Comparison of ENCODE assay signal across 7 mouse cellular contexts in genomic region chr13:21733466-21733865, GRCm38 (mm10). TPM values are rescaled to one million over a fixed set of nuclear protein-coding genes. Genes with fewer than 3 reads are reported as not detected.
DNase-seq lines count a peak whose midpoint lies in the region; ATAC-seq and TF ChIP-seq lines count a peak whose summit lies in the region.

No protein-coding gene starts in this region.

- no peak overlapping the region for H3K4me2 ChIP-seq in hindbrain, embryonic 14.5 days (replicated peaks)
- peak overlapping the region; percentile 67 for H3K4me2 ChIP-seq in midbrain, postnatal 0 days (ENCODE audit: low read depth, low read length, poor library complexity, severe bottlenecking)

- no peaks in the 10 kb centered on the region for H3K79me2 ChIP-seq in C2C12 (ENCODE audit: control insufficient read depth, insufficient read depth)
- no peaks in the 10 kb centered on the region; the same call in 1 of the 2 replicates for H3K79me2 ChIP-seq in MEL (ENCODE audit: control insufficient read depth, insufficient read depth, low read length, poor library complexity)

- H3K36me3 ChIP-seq in C2C12 (ENCODE audit: control insufficient read depth, insufficient read depth): no peaks in the 10 kb centered on the region
- H3K36me3 ChIP-seq in MEL (ENCODE audit: control insufficient read depth in 1 of 2, insufficient read depth in 2 of 2, low read length in 2 of 2): peaks cover 0 to 4% of the 10 kb centered on the region in 2 experiments; a peak in 2 of 4 replicates
- H3K36me3 ChIP-seq in hindbrain, embryonic 14.5 days (replicated peaks; ENCODE audit: control insufficient read depth, insufficient read depth): no peaks in the 10 kb centered on the region
- H3K36me3 ChIP-seq in midbrain, postnatal 0 days (ENCODE audit: insufficient read depth, low read length): no peaks in the 10 kb centered on the region

- no peak overlapping the region for H3K4me3 ChIP-seq in C2C12 (ENCODE audit: insufficient read depth, poor library complexity, severe bottlenecking)
- no peak overlapping the region for H3K4me3 ChIP-seq in MEL (ENCODE audit: control insufficient read depth in 1 of 2, insufficient read depth in 1 of 2, low read depth in 2 of 2, low read length in 2 of 2)
- H3K4me3 ChIP-seq in hindbrain, embryonic 14.5 days (replicated peaks; ENCODE audit: low read length): no peak overlapping the region
- no peak overlapping the region for H3K4me3 ChIP-seq in midbrain, postnatal 0 days (ENCODE audit: low read depth, low read length)

- no peak overlapping the region for H3K27ac ChIP-seq in MEL (ENCODE audit: control insufficient read depth, low read depth, low read length)
- H3K27ac ChIP-seq in hindbrain, embryonic 14.5 days: peak overlapping the region; percentile 99
- H3K27ac ChIP-seq in midbrain, postnatal 0 days (ENCODE audit: low read depth, low read length): peak overlapping the region; percentile 81

- TF ChIP-seq EP300 in MEL (IDR thresholded peaks at IDR 0.05; ENCODE audit: low read depth in 1 of 2, low read length in 2 of 2): no peak

- no peaks in the 10 kb centered on the region; the same call in 1 of the 2 replicates for H3K9me3 ChIP-seq in MEL (replicated peaks; ENCODE audit: insufficient read depth, low read length)
- no peaks in the 10 kb centered on the region for H3K9me3 ChIP-seq in hindbrain, embryonic 14.5 days (ENCODE audit: control insufficient read depth, low read length)
- H3K9me3 ChIP-seq in midbrain, postnatal 0 days (ENCODE audit: low read length): no peaks in the 10 kb centered on the region

- peak; percentile 16; the same call in 1 of the 2 replicates for ATAC-seq in hindbrain, embryonic 14.5 days (ENCODE audit: low FRiP score)
- peak; percentile 10; the same call in 1 of the 2 replicates for ATAC-seq in midbrain, postnatal 0 days (ENCODE audit: low FRiP score)

- peak; percentile 65 for DNase-seq in MEL (ENCODE audit: low read depth, low spot score)
- no peak for DNase-seq in hindbrain, embryonic 14.5 days (ENCODE audit: low spot score)
- no peak for DNase-seq in midbrain, postnatal 0 days (ENCODE audit: low spot score)
- no peak for DNase-seq in adrenal gland, postnatal 14 days
- DNase-seq in right cerebral cortex, postnatal 36 days (ENCODE audit: low spot score in 2 of 2): no peak
- no peak for DNase-seq in ovary, postnatal 36 days (ENCODE audit: low spot score)

- no peak for TF ChIP-seq POLR2A in MEL (IDR thresholded peaks at IDR 0.05; ENCODE audit: control insufficient read depth in 1 of 2, insufficient read depth in 1 of 2, low read depth in 1 of 2, low read length in 2 of 2, poor library complexity in 1 of 2)

- no peak for TF ChIP-seq RAD21 in MEL (IDR thresholded peaks at IDR 0.05; ENCODE audit: low read depth, low read length)

- TF ChIP-seq CTCF in C2C12 (IDR thresholded peaks at IDR 0.05; ENCODE audit: control insufficient read depth, insufficient read depth, insufficient read length) (no peak), MEL (IDR thresholded peaks at IDR 0.05 in 2 of 3, conservative IDR thresholded peaks at IDR 0.05 in 1 of 3; ENCODE audit: control insufficient read depth in 1 of 3, insufficient read depth in 1 of 3, low read depth in 2 of 3, low read length in 3 of 3, poor library complexity in 1 of 3, severe bottlenecking in 1 of 3) (peak; percentile 13 to 32 (median 27); a peak in 4 of 6 replicates)
- TF ChIP-seq CTCF in midbrain, postnatal 0 days (IDR thresholded peaks at IDR 0.05): peak; percentile 39

- no peak overlapping the region for H3K9ac ChIP-seq in MEL (ENCODE audit: control insufficient read depth, low read depth, low read length, poor library complexity, severe bottlenecking)
- no peak overlapping the region for H3K9ac ChIP-seq in hindbrain, embryonic 14.5 days
- no peak overlapping the region for H3K9ac ChIP-seq in midbrain, postnatal 0 days (replicated peaks; ENCODE audit: low read length, poor library complexity, severe bottlenecking)

- 59% methylated on average over 5 of the region's 5 CpGs for WGBS in hindbrain, embryonic 14.5 days
- WGBS in midbrain, postnatal 0 days: 62% methylated on average over 5 of the region's 5 CpGs

- H3K4me1 ChIP-seq in MEL (ENCODE audit: control insufficient read depth in 1 of 2, insufficient read depth in 2 of 2, low read length in 2 of 2): peaks cover 0 to 10% of the 10 kb centered on the region in 2 experiments; a peak in 2 of 4 replicates
- H3K4me1 ChIP-seq in hindbrain, embryonic 14.5 days (replicated peaks; ENCODE audit: control insufficient read depth, insufficient read depth, low read length): peaks cover 22% of the 10 kb centered on the region
- no peaks in the 10 kb centered on the region for H3K4me1 ChIP-seq in midbrain, postnatal 0 days (ENCODE audit: insufficient read depth, low read length)

- H3K79me3 ChIP-seq in C2C12 (ENCODE audit: low read depth): no peaks in the 10 kb centered on the region

- H3K27me3 ChIP-seq in C2C12 (ENCODE audit: control insufficient read depth, insufficient read depth, insufficient read length): no peaks in the 10 kb centered on the region
- H3K27me3 ChIP-seq in MEL (ENCODE audit: control insufficient read depth in 1 of 2, insufficient read depth in 2 of 2, low read length in 2 of 2): no peaks in the 10 kb centered on the region
- no peaks in the 10 kb centered on the region for H3K27me3 ChIP-seq in hindbrain, embryonic 14.5 days (ENCODE audit: control insufficient read depth, insufficient read depth, low read length)
- no peaks in the 10 kb centered on the region for H3K27me3 ChIP-seq in midbrain, postnatal 0 days (ENCODE audit: insufficient read depth, low read length)

- peak overlapping the region; percentile 32 for H3ac ChIP-seq in C2C12 (ENCODE audit: control insufficient read depth, insufficient read length, low read depth)

TF ChIP-seq in C2C12, 6 proteins besides CTCF, POLR2A, EP300 and RAD21 (continues in another document):
- TF ChIP-seq CEBPB (IDR thresholded peaks at IDR 0.05; ENCODE audit: low read depth) (no peak), MYOG (IDR thresholded peaks at IDR 0.05; ENCODE audit: control insufficient read depth, extremely low read depth, insufficient read length) (no peak), MYOD1 (IDR thresholded peaks at IDR 0.05; ENCODE audit: control insufficient read depth, insufficient read length, low read depth) (no peak), MAX (IDR thresholded peaks at IDR 0.05) (no peak)

TF ChIP-seq in MEL, 35 proteins besides CTCF, POLR2A, EP300 and RAD21:
- TF ChIP-seq ZMIZ1 (IDR thresholded peaks at IDR 0.05; ENCODE audit: low read depth, low read length) (no peak), SMC3 (IDR thresholded peaks at IDR 0.05; ENCODE audit: low read depth, low read length) (0 out of 2 replicates have a peak, but pooled peaks have one; percentile 9)

RNA-seq across cellular contexts. Expression of gene Hist1h4j, which starts 1.4 kb away (rescaled TPM):
- polyA plus RNA-seq in C2C12 (2012; fragmentation: generic; extraction: Trizol): 2.9 TPM
- total RNA-seq in MEL (2012; rRNA removed): 947 and 1,094 TPM in 2 replicates
- 1 to 10 TPM in 1 of 2 experiments, not detected in 1; 2.7 TPM for polyA plus RNA-seq in MEL (2012; ENCODE audit: insufficient read depth in 1 of 2, insufficient read length in 2 of 2, low read depth in 1 of 2, low replicate concordance in 2 of 2, missing spikeins in 1 of 2)
- polyA plus RNA-seq in hindbrain, embryonic 14.5 days (2014; fragmentation: Nextera tagmentation; extraction: Ambion mirVana): 0.33 and 0.64 TPM in 2 replicates
- total RNA-seq in midbrain, postnatal 0 days (2014; rRNA removed): 304 and 479 TPM in 2 replicates
- 0.32 TPM in 1 of 2 replicates, not detected in the other for polyA plus RNA-seq in midbrain, postnatal 0 days (2015; fragmentation: Nextera tagmentation; extraction: Ambion mirVana)
- total RNA-seq in adrenal gland, postnatal 14 days (2021): 35.2 and 49.4 TPM in 2 replicates

RNA-seq across cellular contexts. Expression of gene Hist1h2bm, which starts 11.6 kb away (rescaled TPM):
- polyA plus RNA-seq in C2C12 (2012; fragmentation: generic; extraction: Trizol) (3.4 TPM), MEL (2012; ENCODE audit: insufficient read depth in 1 of 2, insufficient read length in 2 of 2, low read depth in 1 of 2, low replicate concordance in 2 of 2, missing spikeins in 1 of 2) (1 to 10 TPM in 1 of 2 experiments, not detected in 1; 1.7 TPM)
- 1,196 and 2,041 TPM in 2 replicates for total RNA-seq in MEL (2012; rRNA removed)
- polyA plus RNA-seq in hindbrain, embryonic 14.5 days (2014; fragmentation: Nextera tagmentation; extraction: Ambion mirVana): 1.4 TPM in 2 replicates
- 201 and 468 TPM in 2 replicates for total RNA-seq in midbrain, postnatal 0 days (2014; rRNA removed)
- polyA plus RNA-seq in midbrain, postnatal 0 days (2015; fragmentation: Nextera tagmentation; extraction: Ambion mirVana): 0.39 and 0.51 TPM in 2 replicates
- 57.9 and 74.0 TPM in 2 replicates for total RNA-seq in adrenal gland, postnatal 14 days (2021)

RNA-seq across cellular contexts. Expression of gene Hist1h3h, which starts 16.0 kb away (rescaled TPM):
- 15.6 TPM for polyA plus RNA-seq in C2C12 (2012; fragmentation: generic; extraction: Trizol)
- 3,336 and 3,710 TPM in 2 replicates for total RNA-seq in MEL (2012; rRNA removed)
- 10 to 100 TPM in 1 of 2 experiments, not detected in 1; 18.4 TPM for polyA plus RNA-seq in MEL (2012; ENCODE audit: insufficient read depth in 1 of 2, insufficient read length in 2 of 2, low read depth in 1 of 2, low replicate concordance in 2 of 2, missing spikeins in 1 of 2)
- polyA plus RNA-seq in hindbrain, embryonic 14.5 days (2014; fragmentation: Nextera tagmentation; extraction: Ambion mirVana): 2.4 and 3.2 TPM in 2 replicates
- total RNA-seq in midbrain, postnatal 0 days (2014; rRNA removed): 258 and 532 TPM in 2 replicates
- polyA plus RNA-seq in midbrain, postnatal 0 days (2015; fragmentation: Nextera tagmentation; extraction: Ambion mirVana): 2.0 TPM in 1 of 2 replicates, not detected in the other
- total RNA-seq in adrenal gland, postnatal 14 days (2021): 287 and 324 TPM in 2 replicates

RNA-seq across cellular contexts. Expression of gene Hist1h4k, which starts 16.8 kb away (rescaled TPM):
- 10.3 TPM for polyA plus RNA-seq in C2C12 (2012; fragmentation: generic; extraction: Trizol)
- total RNA-seq in MEL (2012; rRNA removed): 3,283 and 3,531 TPM in 2 replicates
- 10 to 100 TPM in 1 of 2 experiments, not detected in 1; 19.1 TPM for polyA plus RNA-seq in MEL (2012; ENCODE audit: insufficient read depth in 1 of 2, insufficient read length in 2 of 2, low read depth in 1 of 2, low replicate concordance in 2 of 2, missing spikeins in 1 of 2)
- polyA plus RNA-seq in hindbrain, embryonic 14.5 days (2014; fragmentation: Nextera tagmentation; extraction: Ambion mirVana): 2.0 and 2.7 TPM in 2 replicates
- total RNA-seq in midbrain, postnatal 0 days (2014; rRNA removed): 386 and 434 TPM in 2 replicates
- 0.80 and 2.1 TPM in 2 replicates for polyA plus RNA-seq in midbrain, postnatal 0 days (2015; fragmentation: Nextera tagmentation; extraction: Ambion mirVana)
- 468 and 533 TPM in 2 replicates for total RNA-seq in adrenal gland, postnatal 14 days (2021)

RNA-seq across cellular contexts. Expression of gene Hist1h2ai, which starts 17.2 kb away (rescaled TPM):
- polyA plus RNA-seq in C2C12 (2012; fragmentation: generic; extraction: Trizol) (15.6 TPM), MEL (2012; ENCODE audit: insufficient read depth in 1 of 2, insufficient read length in 2 of 2, low read depth in 1 of 2, low replicate concordance in 2 of 2, missing spikeins in 1 of 2) (1 to 10 TPM in 1 of 2 experiments, not detected in 1; 8.2 TPM)
- total RNA-seq in MEL (2012; rRNA removed): 1,435 and 1,802 TPM in 2 replicates
- polyA plus RNA-seq in hindbrain, embryonic 14.5 days (2014; fragmentation: Nextera tagmentation; extraction: Ambion mirVana): 5.4 and 7.5 TPM in 2 replicates
- total RNA-seq in midbrain, postnatal 0 days (2014; rRNA removed): 253 and 398 TPM in 2 replicates
- polyA plus RNA-seq in midbrain, postnatal 0 days (2015; fragmentation: Nextera tagmentation; extraction: Ambion mirVana): 3.2 and 3.5 TPM in 2 replicates
- total RNA-seq in adrenal gland, postnatal 14 days (2021): 129 and 184 TPM in 2 replicates
